Mouse (Mus musculus) brain, adult 2 months (tissue): ENCODE results near the gene Fam69a.
"Not testable (repeated sequence)": the region's sequence is repeated elsewhere in the genome, so short reads cannot be mapped to it uniquely, and the experiment has no call there.

Source experiments
- DNase-seq: peaks from one replicate; pipeline ENCODE4 v3.0.0; 2011; ENCODE audit warnings: low read depth, low spot score

Gene Fam69a

GRCm38 (mm10) chr5:107982016-107982415 is 4.9 kb downstream of the Fam69a start:
- no peak for DNase-seq

GRCm38 (mm10) chr5:107979901-107980300 is 7.0 kb downstream of the Fam69a start:
- DNase-seq: no peak

GRCm38 (mm10) chr5:107978289-107979035 is 8.4 kb downstream of the Fam69a start:
- no peak for DNase-seq

GRCm38 (mm10) chr5:107977640-107978288 is 9.1 kb downstream of the Fam69a start:
- DNase-seq: no peak

GRCm38 (mm10) chr5:107973310-107973709 is 13.6 kb downstream of the Fam69a start:
- DNase-seq: no peak

GRCm38 (mm10) chr5:107972444-107973272 is 14.2 kb downstream of the Fam69a start:
- no peak for DNase-seq

GRCm38 (mm10) chr5:107971069-107971468 is 15.8 kb downstream of the Fam69a start:
- DNase-seq: no peak

- not testable (repeated sequence) for DNase-seq
Observed at GRCm38 (mm10) chr5:107969818-107970217, 17.1 kb downstream of the Fam69a start.

- peak; percentile 50 for DNase-seq
Observed at GRCm38 (mm10) chr5:107968079-107968478, 18.8 kb downstream of the Fam69a start.

- DNase-seq: no peak
Observed at GRCm38 (mm10) chr5:107966841-107967457, 19.9 kb downstream of the Fam69a start.

- no peak for DNase-seq
Observed at GRCm38 (mm10) chr5:107966156-107966555, 20.7 kb downstream of the Fam69a start.

- no peak for DNase-seq
Observed at GRCm38 (mm10) chr5:107965355-107965991, 21.4 kb downstream of the Fam69a start.

- no peak for DNase-seq
Observed at GRCm38 (mm10) chr5:107964031-107964758, 22.7 kb downstream of the Fam69a start.

GRCm38 (mm10) chr5:107961438-107962251 is 25.2 kb downstream of the Fam69a start:
- DNase-seq: peak; percentile 77

GRCm38 (mm10) chr5:107960532-107961202 is 26.2 kb downstream of the Fam69a start:
- no peak for DNase-seq

GRCm38 (mm10) chr5:107959624-107960300 is 27.1 kb downstream of the Fam69a start:
- DNase-seq: peak; percentile 69

- no peak for DNase-seq
Observed at GRCm38 (mm10) chr5:107950643-107951042, 36.2 kb downstream of the Fam69a start.

- no peak for DNase-seq
Observed at GRCm38 (mm10) chr5:107949607-107950006, 37.3 kb downstream of the Fam69a start.

GRCm38 (mm10) chr5:107948899-107949298 is 38.0 kb downstream of the Fam69a start:
- DNase-seq: no peak
